Mouse (Mus musculus) CH12.LX (cell line): ENCODE data around the gene 1700030K09Rik. TPM values are rescaled to one million over a fixed set of nuclear protein-coding genes. Genes with fewer than 3 reads are reported as not detected.

ENCODE experiments used
- DNase-seq: peaks from one replicate; pipeline ENCODE4 v3.0.0-alpha.2; 2013; ENCODE audit errors: extremely low read depth
- H3K27ac ChIP-seq: 2 replicates; pipeline ENCODE4 v1.5.1; 2012; ENCODE audit warnings: low read depth, mild to moderate bottlenecking, control low read depth, moderate library complexity; ENCODE audit not compliant: insufficient read depth
- H3K27me3 ChIP-seq: replicated peaks from 2 replicates; pipeline ENCODE3; 2012; ENCODE audit warnings: inconsistent platforms
- H3K36me3 ChIP-seq, 2 experiments: replicated peaks in 1 of 2; 2 replicates each; pipeline versions ENCODE3 to v1.6.1; 2012; ENCODE audit warnings: inconsistent platforms in 1 of 2, low read length in 1 of 2, mild to moderate bottlenecking in 1 of 2, mixed read lengths in 1 of 2, moderate library complexity in 1 of 2; ENCODE audit not compliant: control insufficient read depth in 1 of 2, insufficient read depth in 1 of 2
- H3K4me1 ChIP-seq, 2 experiments: 2 replicates each; pipeline ENCODE4 v1.6.1; 2012; ENCODE audit warnings: inconsistent platforms in 1 of 2, moderate library complexity in 1 of 2; ENCODE audit not compliant: insufficient read depth in 2 of 2, control insufficient read depth in 1 of 2
- H3K4me2 ChIP-seq: 2 replicates; pipeline ENCODE4 v1.6.1; 2012; ENCODE audit warnings: low read depth, mild to moderate bottlenecking, control low read depth; ENCODE audit not compliant: poor library complexity, insufficient read depth, severe bottlenecking
- H3K4me3 ChIP-seq, 3 experiments: fragments of 150-350 bp in 1 of 3; sonication (generic) in 1 of 3; replicated peaks in 1 of 3; 2 replicates each; pipeline versions ENCODE3 to v1.5.1; 2011 to 2012; ENCODE audit warnings: low read depth in 2 of 3, low read length in 2 of 3, mild to moderate bottlenecking in 2 of 3, moderate library complexity in 2 of 3, control low read depth in 1 of 3, improper control_type of control experiment in 1 of 3, inconsistent platforms in 1 of 3, mixed read lengths in 1 of 3; ENCODE audit not compliant: poor library complexity in 1 of 3
- H3K79me2 ChIP-seq: replicated peaks from 2 replicates; pipeline ENCODE4 v1.6.1; 2012; ENCODE audit warnings: mild to moderate bottlenecking, moderate library complexity; ENCODE audit not compliant: control insufficient read depth, poor library complexity, insufficient read depth, severe bottlenecking; ENCODE audit errors: extremely low read depth
- H3K9ac ChIP-seq: 2 replicates; pipeline ENCODE4 v1.6.1; 2012; ENCODE audit warnings: low read depth, mild to moderate bottlenecking, control low read depth, moderate library complexity; ENCODE audit not compliant: insufficient read depth
- H3K9me3 ChIP-seq: replicated peaks from 2 replicates; pipeline ENCODE3; 2012; ENCODE audit warnings: low read length, inconsistent platforms, mixed read lengths
- BHLHE40 ChIP-seq: IDR thresholded peaks from 2 replicates; pipeline ENCODE4 v1.6.1; 2011; ENCODE audit warnings: mild to moderate bottlenecking, low read depth, low read length, improper control_type of control experiment
- CHD1 ChIP-seq: IDR thresholded peaks from 2 replicates; pipeline ENCODE4 v1.6.1; 2012; ENCODE audit warnings: low read depth, low read length, improper control_type of control experiment, inconsistent platforms
- CHD2 ChIP-seq: IDR thresholded peaks from 2 replicates; pipeline ENCODE4 v1.6.1; 2011; ENCODE audit warnings: low read length, improper control_type of control experiment
- CTCF ChIP-seq, 2 experiments: IDR thresholded peaks in 1 of 2; conservative IDR thresholded peaks in 1 of 2; 2 replicates each; pipeline ENCODE4 v1.5.1; 2011 to 2012; ENCODE audit warnings: low read depth in 2 of 2, low read length in 2 of 2, improper control_type of control experiment in 1 of 2, inconsistent platforms in 1 of 2, mild to moderate bottlenecking in 1 of 2, moderate library complexity in 1 of 2
- E2F4 ChIP-seq: IDR thresholded peaks from 2 replicates; pipeline ENCODE4 v1.6.1; 2011; ENCODE audit warnings: low read depth, low read length, improper control_type of control experiment; ENCODE audit not compliant: insufficient replicate concordance
- ELF1 ChIP-seq: IDR thresholded peaks from 2 replicates; pipeline ENCODE4 v1.6.1; 2014; ENCODE audit warnings: low read depth, mild to moderate bottlenecking, inconsistent platforms, low read length, improper control_type of control experiment
- ETS1 ChIP-seq: conservative IDR thresholded peaks from 2 replicates; pipeline ENCODE4 v1.6.1; 2012; ENCODE audit warnings: low read depth, mild to moderate bottlenecking, inconsistent platforms, low read length, improper control_type of control experiment, moderate library complexity
- GABPA ChIP-seq: IDR thresholded peaks from 2 replicates; pipeline ENCODE4 v1.6.1; 2012; ENCODE audit warnings: low read depth, low read length, improper control_type of control experiment, inconsistent platforms; ENCODE audit not compliant: insufficient replicate concordance
- HCFC1 ChIP-seq: IDR thresholded peaks from 2 replicates; pipeline ENCODE4 v1.6.1; 2012; ENCODE audit warnings: low read depth, mild to moderate bottlenecking, inconsistent platforms, low read length, improper control_type of control experiment
- IRF4 ChIP-seq: IDR thresholded peaks from 2 replicates; pipeline ENCODE4 v1.6.1; 2014; ENCODE audit warnings: low read depth, mild to moderate bottlenecking, inconsistent platforms, low read length, improper control_type of control experiment
- JUND ChIP-seq: conservative IDR thresholded peaks from 2 replicates; pipeline ENCODE4 v1.6.1; 2011; ENCODE audit warnings: low read depth, low read length, improper control_type of control experiment
- KAT2A ChIP-seq: IDR thresholded peaks from 2 replicates; pipeline ENCODE4 v1.6.1; 2012; ENCODE audit warnings: low read length, improper control_type of control experiment, inconsistent platforms; ENCODE audit not compliant: insufficient replicate concordance
- MAFK ChIP-seq: IDR thresholded peaks from 2 replicates; pipeline ENCODE4 v1.6.1; 2011; ENCODE audit warnings: low read length, improper control_type of control experiment; ENCODE audit not compliant: insufficient replicate concordance
- MAX ChIP-seq: IDR thresholded peaks from 2 replicates; pipeline ENCODE4 v1.6.1; 2011; ENCODE audit warnings: low read length, improper control_type of control experiment
- MAZ ChIP-seq: IDR thresholded peaks from 2 replicates; pipeline ENCODE4 v1.6.1; 2012; ENCODE audit warnings: low read depth, mild to moderate bottlenecking, inconsistent platforms, low read length, improper control_type of control experiment, moderate library complexity
- MXI1 ChIP-seq: IDR thresholded peaks from 2 replicates; pipeline ENCODE4 v1.6.1; 2011; ENCODE audit warnings: mild to moderate bottlenecking, low read depth, low read length, improper control_type of control experiment
- MYC ChIP-seq: IDR thresholded peaks from 2 replicates; pipeline ENCODE4 v1.6.1; 2011; ENCODE audit warnings: low read depth, mild to moderate bottlenecking, improper control_type of control experiment, low read length
- NELFE ChIP-seq: IDR thresholded peaks from 2 replicates; pipeline ENCODE4 v1.6.1; 2011; ENCODE audit warnings: low read depth, low read length, improper control_type of control experiment
- NRF1 ChIP-seq: IDR thresholded peaks from 2 replicates; pipeline ENCODE4 v1.6.1; 2014; ENCODE audit warnings: low read depth, mild to moderate bottlenecking, inconsistent platforms, low read length, improper control_type of control experiment, moderate library complexity
- PAX5 ChIP-seq: IDR thresholded peaks from 2 replicates; pipeline ENCODE4 v1.6.1; 2012; ENCODE audit warnings: low read length, inconsistent platforms, mixed read lengths
- POLR2A ChIP-seq: IDR thresholded peaks from 2 replicates; pipeline ENCODE4 v1.6.1; 2011; ENCODE audit warnings: low read depth, mild to moderate bottlenecking, improper control_type of control experiment, low read length
- POLR2AphosphoS2 ChIP-seq: IDR thresholded peaks from 2 replicates; pipeline ENCODE4 v1.6.1; 2011; ENCODE audit warnings: low read depth, low read length, improper control_type of control experiment
- RAD21 ChIP-seq: IDR thresholded peaks from 2 replicates; pipeline ENCODE4 v1.6.1; 2011; ENCODE audit warnings: low read depth, mild to moderate bottlenecking, low read length, improper control_type of control experiment, moderate library complexity
- RCOR1 ChIP-seq: conservative IDR thresholded peaks from 2 replicates; pipeline ENCODE4 v1.6.1; 2012; ENCODE audit warnings: low read depth, mild to moderate bottlenecking, inconsistent platforms, low read length, improper control_type of control experiment
- SIN3A ChIP-seq: IDR thresholded peaks from 2 replicates; pipeline ENCODE4 v1.6.1; 2012; ENCODE audit warnings: low read length, improper control_type of control experiment, inconsistent platforms
- TBP ChIP-seq: conservative IDR thresholded peaks from 2 replicates; pipeline ENCODE4 v1.6.1; 2011; ENCODE audit warnings: low read depth, low read length, improper control_type of control experiment
- TCF12 ChIP-seq: IDR thresholded peaks from 2 replicates; pipeline ENCODE4 v1.6.1; 2014; ENCODE audit warnings: low read depth, mild to moderate bottlenecking, inconsistent platforms, low read length, improper control_type of control experiment
- UBTF ChIP-seq: IDR thresholded peaks from 2 replicates; pipeline ENCODE4 v1.6.1; 2012; ENCODE audit warnings: low read depth, mild to moderate bottlenecking, inconsistent platforms, low read length, improper control_type of control experiment, moderate library complexity
- USF1 ChIP-seq: IDR thresholded peaks from 2 replicates; pipeline ENCODE4 v1.6.1; 2014; ENCODE audit warnings: low read depth, mild to moderate bottlenecking, inconsistent platforms, low read length, improper control_type of control experiment
- ZKSCAN1 ChIP-seq: IDR thresholded peaks from 2 replicates; pipeline ENCODE4 v1.6.1; 2012; ENCODE audit warnings: low read depth, inconsistent platforms, low read length, improper control_type of control experiment, borderline replicate concordance
- ZMIZ1 ChIP-seq: IDR thresholded peaks from 2 replicates; pipeline ENCODE4 v1.6.1; 2012; ENCODE audit warnings: low read depth, mild to moderate bottlenecking, inconsistent platforms, low read length, improper control_type of control experiment
- ZNF384 ChIP-seq: IDR thresholded peaks from 2 replicates; pipeline ENCODE4 v1.6.1; 2012; ENCODE audit warnings: low read depth, low read length, improper control_type of control experiment, inconsistent platforms
- dilution Hi-C: fragments of 300-500 bp; cut with MboI; formaldehyde crosslinking; loops from 2 replicates; pipeline ENCODE4 v1.14.3; 2020; ENCODE audit warnings: low sequenced_read_pairs; ENCODE audit not compliant: extremely low pct_unique_long_range_greater_than_20kb, extremely low pct_ligation_motif_present
- in situ Hi-C: fragments of 300-500 bp; cut with MboI; formaldehyde crosslinking; loops from 3 replicates; pipeline ENCODE4 v1.14.3; 2019; ENCODE audit warnings: low sequenced_read_pairs, low pct_ligation_motif_present, low pct_unique_long_range_greater_than_20kb, mixed read lengths
- polyA plus RNA-seq: library from polyadenylated mRNA; unstranded; fragments of >175 nt; gene quantifications from 2 replicates; pipeline ENCODE4 v1.2.1, GENCODE M21; 2012; ENCODE audit warnings: low read depth; ENCODE audit not compliant: insufficient read length
- total RNA-seq, 2 experiments: library from RNA; depleted of rRNA; stranded (reverse); fragments of 300-350 nt in 1 of 2; fragments of >200 nt in 1 of 2; gene quantifications; 2 replicates each; pipeline ENCODE4 v1.2.3; 2012 to 2014

Gene 1700030K09Rik
- total and polyA plus RNA-seq, 3 experiments, result 9.8 to 13.1 (median 12.6) TPM

- TF ChIP-seq CHD2, result no peak
- no peak for TF ChIP-seq JUND
- 0 out of 2 replicates have a peak, but pooled peaks have one; percentile 16 for TF ChIP-seq BHLHE40
- TF ChIP-seq MYC, result no peak
- no peak for TF ChIP-seq GABPA
- TF ChIP-seq POLR2A, result no peak
- peak; percentile 47; the same call in 1 of the 2 replicates for TF ChIP-seq MXI1
- no peak for TF ChIP-seq ZKSCAN1
These were observed 48.3 kb downstream of the 1700030K09Rik start, which contains the start of gene Slc35e1 (continued) for GRCm38 (mm10) chr8:72491680-72492621.

- peak; percentile 98 for DNase-seq
- Histone ChIP-seq H3K4me2 (peak overlapping the region; percentile 90), H3K9ac (peak overlapping the region; percentile 65), H3K4me1 (peaks cover 3 to 37% of the 10 kb centered on the region in 2 experiments; a peak in 3 of 4 replicates), H3K27me3 (no peaks in the 10 kb centered on the region), H3K36me3 (peaks cover 39 to 68% of the 10 kb centered on the region in 2 experiments), H3K27ac (no peak overlapping the region), H3K79me2 (peaks cover 24% of the 10 kb centered on the region), H3K4me3 (peak overlapping the region; percentile 71 to 93 (median 93)), H3K9me3 (no peaks in the 10 kb centered on the region)
- dilution Hi-C loops (no loop called here), in situ Hi-C loops (no loop called here)
- TF ChIP-seq CHD2, result peak; percentile 51
- peak; percentile 82; the same call in 1 of the 2 replicates for TF ChIP-seq GABPA
- no peak for TF ChIP-seq MAFK
- peak; percentile 57 for TF ChIP-seq BHLHE40
- TF ChIP-seq MYC, result peak; percentile 76; the same call in 1 of the 2 replicates
- TF ChIP-seq ETS1, result peak; percentile 36; the same call in 1 of the 2 replicates
- peak; percentile 94 for TF ChIP-seq HCFC1
- no peak for TF ChIP-seq CHD1
- peak; percentile 76; the same call in 1 of the 2 replicates for TF ChIP-seq IRF4
- TF ChIP-seq USF1, result no peak
- TF ChIP-seq SIN3A, result peak; percentile 93
- TF ChIP-seq KAT2A, result peak; percentile 91; the same call in 1 of the 2 replicates
- no peak for TF ChIP-seq PAX5
- no peak; the same call in 1 of the 2 replicates for TF ChIP-seq POLR2AphosphoS2
- peak; percentile 69; the same call in 1 of the 2 replicates for TF ChIP-seq MAX
- TF ChIP-seq MAZ, result peak; percentile 82; the same call in 1 of the 2 replicates
- TF ChIP-seq CTCF (conservative IDR thresholded peaks at IDR 0.05 in 1 of 2, IDR thresholded peaks at IDR 0.05 in 1 of 2; ENCODE audit: low read depth in 2 of 2, low read length in 2 of 2), result no peak
- peak; percentile 96 for TF ChIP-seq ELF1
- TF ChIP-seq RAD21, result no peak
- peak; percentile 48 for TF ChIP-seq ZMIZ1
- no peak for TF ChIP-seq RCOR1
- TF ChIP-seq ZKSCAN1, result no peak; the same call in 1 of the 2 replicates
- 0 out of 2 replicates have a peak, but pooled peaks have one; percentile 51 for TF ChIP-seq NRF1
- TF ChIP-seq POLR2A, result peak; percentile 67
- no peak for TF ChIP-seq ZNF384
- peak; percentile 68 for TF ChIP-seq TCF12
- no peak for TF ChIP-seq TBP
- no peak for TF ChIP-seq JUND
- 0 out of 2 replicates have a peak, but pooled peaks have one; percentile 15 for TF ChIP-seq E2F4
- no peak; the same call in 1 of the 2 replicates for TF ChIP-seq NELFE
- TF ChIP-seq MXI1, result peak; percentile 94
- TF ChIP-seq UBTF, result no peak
These were observed 49.0 kb downstream of the 1700030K09Rik start for GRCm38 (mm10) chr8:72492622-72493081.
